Mouse (Mus musculus): ENCODE results near the gene Gm28729.

GRCm38 (mm10) chr9:96526011-96526410 lies 947 bp upstream of the Gm28729 start:
- no peak for TF ChIP-seq CTCF (IDR thresholded peaks at IDR 0.05; ENCODE audit: low read depth, low read length)
- no peak for TF ChIP-seq EP300 (IDR thresholded peaks at IDR 0.05; ENCODE audit: insufficient read depth, low read depth, low read length)
- TF ChIP-seq POLR2A (IDR thresholded peaks at IDR 0.05; ENCODE audit: insufficient read depth, low read length) = no peak
